Mouse (Mus musculus) kidney, postnatal 0 days (tissue): ENCODE measurements at regions not wholly inside any gene's neighbourhood (a gene's known extent, or its start where the extent isn't known, plus 50 kb on each side); places are given as distances from the start of the nearest gene placed in this dataset.
A peak's percentile ranks its signal among the peaks of the same experiment; 100 is the strongest.

Experiments used
- ATAC-seq: fragments of 200-750 bp; cut with Nextera tagmentation; replicated peaks from 2 replicates; pipeline ENCODE4 v1.8.0; 2017; ENCODE audit warnings: low read depth, moderate number of reproducible peaks, moderate TSS enrichment, moderate library complexity; ENCODE audit not compliant: low FRiP score
- DNase-seq: peaks from one replicate; pipeline ENCODE4 v3.0.0-alpha.2; 2016; ENCODE audit warnings: low spot score
- H3K27ac ChIP-seq: fragments of 300-500 bp; sonication (generic); 2 replicates; pipeline ENCODE4 v1.5.1; 2014; ENCODE audit warnings: mild to moderate bottlenecking
- H3K27me3 ChIP-seq: fragments of 300-500 bp; sonication (generic); 2 replicates; pipeline ENCODE4 v1.6.1; 2014; ENCODE audit warnings: low read length, mixed read lengths; ENCODE audit not compliant: insufficient read depth
- H3K36me3 ChIP-seq: fragments of 300-500 bp; sonication (generic); 2 replicates; pipeline ENCODE4 v1.6.1; 2014; ENCODE audit warnings: low read length, mixed read lengths; ENCODE audit not compliant: insufficient read depth
- H3K4me1 ChIP-seq: fragments of 300-500 bp; sonication (generic); replicated peaks from 2 replicates; pipeline ENCODE4 v1.6.1; 2014; ENCODE audit warnings: antibody characterized with exemption, low read length, mixed read lengths; ENCODE audit not compliant: insufficient read depth
- H3K4me2 ChIP-seq: fragments of 300-500 bp; sonication (generic); 2 replicates; pipeline ENCODE4 v1.6.1; 2014; ENCODE audit warnings: mild to moderate bottlenecking, low read length, moderate library complexity, mixed read lengths
- H3K4me3 ChIP-seq: fragments of 300-500 bp; sonication (generic); replicated peaks from 2 replicates; pipeline ENCODE4 v1.5.1; 2014; ENCODE audit warnings: low read depth, low read length
- H3K9ac ChIP-seq: fragments of 300-500 bp; sonication (generic); 2 replicates; pipeline ENCODE4 v1.6.1; 2014; ENCODE audit warnings: low read depth, low read length
- H3K9me3 ChIP-seq: fragments of 300-500 bp; sonication (generic); replicated peaks from 2 replicates; pipeline ENCODE4 v1.6.1; 2016; ENCODE audit warnings: low read length, inconsistent platforms, mixed read lengths
- CTCF ChIP-seq: IDR thresholded peaks from 2 replicates; pipeline ENCODE4 v1.5.1; 2016; ENCODE audit warnings: antibody characterized with exemption, low read depth, mild to moderate bottlenecking, moderate library complexity
- WGBS: fragments of 180-500 bp; shearing (Covaris S2); extraction: QIAGEN DNeasy Blood & Tissue Kit; methylation state at CpG from one replicate; pipeline ENCODE4 v1.1.7; 2014; 5-methylcytosine and 5-hydroxymethylcytosine counted together

DNA sequence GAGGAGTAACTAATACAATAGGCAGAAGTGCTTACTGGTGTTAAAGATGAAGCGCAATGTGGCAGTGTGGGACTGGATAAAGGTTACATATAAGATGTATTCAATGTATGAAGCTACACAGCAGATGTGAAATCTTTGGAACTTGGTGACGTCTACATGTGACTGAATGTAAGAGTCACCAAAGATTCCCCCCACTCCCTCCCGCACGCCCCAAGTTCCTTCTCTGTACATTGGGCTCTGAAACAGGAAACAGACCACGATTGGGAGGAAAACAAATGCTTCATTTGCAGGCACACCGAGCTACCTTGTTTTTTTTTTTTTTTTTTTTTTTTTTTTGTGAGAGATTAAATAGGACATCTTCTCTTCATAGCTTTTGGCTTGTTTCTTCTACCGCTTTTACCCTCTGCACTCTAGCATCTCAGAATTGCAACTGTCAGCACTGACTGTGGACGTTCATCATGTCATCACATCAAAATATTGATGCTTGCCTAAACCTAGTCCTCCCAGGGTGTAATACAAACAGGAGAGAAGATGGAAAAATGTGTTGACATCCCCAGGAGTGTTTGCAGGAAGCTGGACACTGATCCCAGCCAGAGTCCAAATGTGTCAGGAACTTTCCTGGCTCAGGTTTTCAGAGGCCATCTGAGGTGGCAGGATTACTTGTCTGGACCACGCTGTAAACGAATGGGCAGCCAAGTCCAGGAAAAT, 208.0 kb upstream of the Ccdc122 start:
- H3K27ac ChIP-seq = no peak overlapping the region
- TF ChIP-seq CTCF = no peak
- no peaks in the 10 kb centered on the region for H3K27me3 ChIP-seq
- no peaks in the 10 kb centered on the region for H3K4me1 ChIP-seq
- H3K4me2 ChIP-seq = no peak overlapping the region
- no peak overlapping the region for H3K9ac ChIP-seq
- H3K36me3 ChIP-seq = no peaks in the 10 kb centered on the region
- ATAC-seq (no peak), DNase-seq (no peak)
- no peak overlapping the region for H3K4me3 ChIP-seq
- H3K9me3 ChIP-seq = no peaks in the 10 kb centered on the region
- WGBS = 61% methylated on average over 10 of the region's 10 CpGs

DNA sequence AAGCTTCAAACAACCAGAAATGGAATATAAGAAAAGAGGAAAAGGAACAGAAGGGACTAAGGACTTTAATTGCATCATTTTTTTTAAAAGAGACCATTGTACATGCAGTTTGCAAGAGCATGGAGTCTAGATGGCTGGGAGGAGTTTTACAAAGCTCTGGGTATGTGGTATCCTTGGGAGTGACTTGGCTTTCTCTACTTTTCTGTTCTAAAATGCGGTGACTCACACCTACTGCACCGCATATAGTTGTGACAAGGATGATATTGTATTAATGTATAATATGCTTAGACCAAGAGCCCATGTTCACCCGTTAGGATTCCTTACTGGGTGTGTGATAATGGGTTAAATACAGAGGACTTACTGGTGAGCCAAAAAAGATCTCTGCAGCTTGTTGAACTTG, 212.5 kb upstream of the Ccdc122 start:
- Histone ChIP-seq H3K4me3 (no peak overlapping the region), H3K9me3 (no peaks in the 10 kb centered on the region), H3K27ac (no peak overlapping the region), H3K9ac (no peak overlapping the region), H3K4me2 (no peak overlapping the region), H3K27me3 (no peaks in the 10 kb centered on the region), H3K36me3 (no peaks in the 10 kb centered on the region), H3K4me1 (peaks cover 9% of the 10 kb centered on the region; the same call in 1 of the 2 replicates)
- no peak for TF ChIP-seq CTCF
- no peak for ATAC-seq
- no peak for DNase-seq
- WGBS = 94% methylated on average over 3 of the region's 3 CpGs

DNA sequence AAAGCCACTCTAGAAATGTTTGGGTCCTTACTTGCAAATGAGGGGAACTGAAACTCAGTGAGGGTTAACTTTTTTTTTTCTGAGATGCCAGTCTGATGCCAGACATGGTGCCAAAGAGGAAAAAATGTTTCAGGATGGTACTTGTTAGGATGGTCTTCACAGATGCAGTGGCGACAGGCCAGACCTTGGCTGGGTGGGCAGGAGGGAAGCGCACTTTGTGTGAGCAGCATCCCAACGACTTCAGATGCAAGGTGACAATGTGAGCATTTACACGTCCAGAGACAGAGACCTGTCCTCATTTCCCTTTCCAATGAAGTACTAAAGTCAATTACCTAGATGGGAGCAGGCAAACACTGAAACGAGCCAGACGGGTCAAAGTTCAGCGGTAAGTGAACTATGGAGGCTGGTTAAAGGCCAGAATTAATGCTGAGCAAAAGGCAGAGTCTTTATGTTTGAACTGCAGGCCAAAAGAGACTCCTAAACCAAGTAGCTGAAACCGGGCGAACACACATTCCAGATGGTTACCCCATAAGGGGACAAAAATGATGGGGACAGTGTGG, 213.7 kb upstream of the Ccdc122 start:
- WGBS = 72% methylated on average over 9 of the region's 9 CpGs
- Histone ChIP-seq H3K9ac (no peak overlapping the region), H3K9me3 (no peaks in the 10 kb centered on the region), H3K4me1 (peaks cover 18% of the 10 kb centered on the region; the same call in 1 of the 2 replicates), H3K4me3 (no peak overlapping the region), H3K36me3 (no peaks in the 10 kb centered on the region), H3K27ac (no peak overlapping the region), H3K4me2 (no peak overlapping the region), H3K27me3 (no peaks in the 10 kb centered on the region)
- no peak for DNase-seq
- no peak for ATAC-seq
- no peak for TF ChIP-seq CTCF

DNA sequence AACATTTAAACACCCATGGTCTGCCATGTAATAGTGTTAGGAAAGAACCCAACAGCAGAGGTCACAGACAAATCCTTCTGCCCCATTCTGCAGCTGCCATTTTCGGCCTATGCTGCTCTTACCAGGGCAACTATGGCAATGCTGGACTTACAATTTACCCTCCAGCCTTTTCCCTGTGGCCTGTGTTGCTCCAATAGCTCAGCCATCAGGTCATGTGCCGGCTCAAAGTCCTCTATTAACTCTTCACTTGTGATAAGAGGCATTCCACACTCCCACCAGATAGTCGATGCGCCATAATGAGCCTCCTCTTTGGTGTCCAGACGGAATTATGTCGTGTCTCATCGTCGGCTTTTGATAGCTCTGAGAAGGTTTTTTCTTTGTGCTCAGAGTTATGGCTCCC, 214.7 kb upstream of the Ccdc122 start:
- H3K4me1 ChIP-seq = peaks cover 27% of the 10 kb centered on the region
- no peaks in the 10 kb centered on the region for H3K27me3 ChIP-seq
- H3K4me3 ChIP-seq = no peak overlapping the region
- TF ChIP-seq CTCF = no peak
- ATAC-seq (no peak), DNase-seq (no peak)
- no peaks in the 10 kb centered on the region for H3K36me3 ChIP-seq
- H3K27ac ChIP-seq = no peak overlapping the region
- no peak overlapping the region for H3K4me2 ChIP-seq
- WGBS = 71% methylated on average over 8 of the region's 8 CpGs
- H3K9ac ChIP-seq = no peak overlapping the region
- no peaks in the 10 kb centered on the region for H3K9me3 ChIP-seq

DNA sequence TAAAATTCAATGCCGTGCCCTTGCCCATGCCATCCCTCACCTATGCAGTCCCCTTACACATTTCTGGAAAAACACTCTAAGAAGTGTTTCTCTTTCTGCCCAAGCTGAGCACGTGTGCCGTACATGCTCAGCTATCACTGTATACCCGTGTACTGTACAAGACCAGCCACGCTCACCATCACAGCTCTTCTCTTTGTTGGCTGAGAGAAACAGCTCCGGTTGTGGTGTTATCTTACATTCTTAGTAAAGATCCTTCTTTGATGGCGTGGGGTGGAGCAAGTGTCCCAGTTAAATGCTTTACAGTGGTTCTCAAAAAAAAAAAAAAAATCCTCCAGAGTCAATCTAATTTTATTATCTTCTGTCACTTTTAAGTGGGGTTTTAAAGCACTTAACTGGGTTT, 215.1 kb upstream of the Ccdc122 start:
- H3K9me3 ChIP-seq = no peaks in the 10 kb centered on the region
- H3K27ac ChIP-seq = no peak overlapping the region
- peaks cover 27% of the 10 kb centered on the region for H3K4me1 ChIP-seq
- peak; percentile 71 for DNase-seq
- TF ChIP-seq CTCF = no peak
- no peak overlapping the region for H3K4me2 ChIP-seq
- H3K9ac ChIP-seq = no peak overlapping the region
- 48% methylated on average over 7 of the region's 7 CpGs for WGBS
- no peaks in the 10 kb centered on the region for H3K27me3 ChIP-seq
- no peak for ATAC-seq
- H3K36me3 ChIP-seq = no peaks in the 10 kb centered on the region
- H3K4me3 ChIP-seq = no peak overlapping the region

DNA sequence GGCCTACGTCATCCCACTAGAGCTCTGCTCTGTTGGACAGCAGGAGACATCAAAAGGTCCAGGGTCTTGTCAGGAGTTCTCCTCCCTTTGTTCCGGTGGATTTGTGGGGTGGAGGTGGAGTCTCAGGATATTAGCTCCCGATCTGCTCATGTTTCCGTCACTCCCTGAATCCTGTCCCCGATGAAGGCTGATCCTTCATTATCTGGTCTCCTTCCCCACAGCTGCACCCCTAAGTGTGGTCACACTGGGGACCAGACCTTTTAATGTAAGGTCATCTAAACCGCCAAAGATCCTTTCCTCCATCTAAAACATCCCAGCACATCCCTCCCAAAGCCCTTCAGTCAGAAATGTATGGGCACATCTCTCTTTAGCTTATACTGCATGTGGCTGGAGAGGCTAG, 215.6 kb upstream of the Ccdc122 start:
- Histone ChIP-seq H3K27ac (no peak overlapping the region), H3K36me3 (no peaks in the 10 kb centered on the region)

More for the DNA sequence above, 215.6 kb upstream of the Ccdc122 start:
- DNase-seq (no peak), ATAC-seq (no peak; the same call in 1 of the 2 replicates)
- no peaks in the 10 kb centered on the region for H3K9me3 ChIP-seq
- no peak overlapping the region for H3K4me3 ChIP-seq
- peaks cover 27% of the 10 kb centered on the region for H3K4me1 ChIP-seq
- H3K9ac ChIP-seq = no peak overlapping the region
- 52% methylated on average over 6 of the region's 6 CpGs for WGBS
- no peak overlapping the region for H3K4me2 ChIP-seq
- TF ChIP-seq CTCF = no peak
- no peaks in the 10 kb centered on the region for H3K27me3 ChIP-seq
